Mouse (Mus musculus) cerebellum, adult 2 months (tissue): ENCODE data around the gene Flt4. TPM values are rescaled to one million over a fixed set of nuclear protein-coding genes. Genes with fewer than 3 reads are reported as not detected.

Source experiments
- DNase-seq, 2 experiments: peaks; one replicate each; pipeline ENCODE4 v3.0.0; 2021
- H3K27ac ChIP-seq: fragments of 200-500 bp; 2 replicates; pipeline ENCODE4 v1.5.1; 2012; ENCODE audit warnings: low read length, control low read depth, inconsistent platforms; ENCODE audit not compliant: insufficient read depth
- H3K27me3 ChIP-seq: fragments of 200-500 bp; 2 replicates; pipeline ENCODE4 v1.6.1; 2012; ENCODE audit warnings: inconsistent platforms, mild to moderate bottlenecking, low read length, moderate library complexity; ENCODE audit not compliant: control insufficient read depth, insufficient read depth
- H3K4me1 ChIP-seq: fragments of 200-500 bp; 2 replicates; pipeline ENCODE4 v1.6.1; 2011; ENCODE audit warnings: low read length; ENCODE audit not compliant: control insufficient read depth, insufficient read depth
- H3K4me3 ChIP-seq: fragments of 200-500 bp; replicated peaks from 2 replicates; pipeline ENCODE3; 2011; ENCODE audit warnings: mild to moderate bottlenecking, low read depth, low read length, control low read depth; ENCODE audit not compliant: insufficient read depth
- CTCF ChIP-seq: fragments of 200-500 bp; IDR thresholded peaks from 2 replicates; pipeline ENCODE4 v1.5.1; 2011; ENCODE audit warnings: low read depth, mild to moderate bottlenecking, control low read depth, low read length, moderate library complexity, borderline replicate concordance; ENCODE audit not compliant: insufficient read depth
- POLR2A ChIP-seq: fragments of 200-500 bp; IDR thresholded peaks from 2 replicates; pipeline ENCODE4 v1.6.1; 2011; ENCODE audit warnings: low read length, control low read depth, borderline replicate concordance; ENCODE audit not compliant: insufficient read depth
- WGBS: fragments of 180-500 bp; shearing (Covaris S2); methylation state at CpG from one replicate; pipeline ENCODE4 v1.1.7; 2018; 5-methylcytosine and 5-hydroxymethylcytosine counted together
- polyA plus RNA-seq: library from polyadenylated mRNA; depleted of rRNA; stranded (reverse); fragments of >200 nt; gene quantifications from 2 replicates; pipeline ENCODE4 v1.2.3, GENCODE M21; 2012; rRNA removed

The Flt4 gene
- polyA plus RNA-seq, 1 experiment, result 2.2 TPM

DNA sequence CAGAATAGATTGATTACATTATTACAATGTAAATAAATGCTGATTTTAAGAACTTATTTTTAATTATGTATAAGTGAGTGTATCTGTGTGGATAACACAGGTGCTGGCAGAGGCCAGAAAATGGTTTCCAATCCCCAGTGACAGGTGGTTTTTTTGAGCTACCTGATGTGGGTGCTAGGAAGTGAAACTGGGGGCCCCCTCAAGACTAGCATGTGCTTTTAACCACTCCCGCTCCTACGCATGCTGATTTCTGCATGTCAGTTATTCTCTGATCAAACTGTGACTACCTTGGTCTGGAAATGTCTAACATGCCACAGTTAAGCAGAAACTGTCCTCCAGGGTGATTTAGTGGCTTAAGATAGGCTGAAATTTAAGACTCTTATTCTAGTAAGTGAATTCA, 87.4 kb downstream of the Flt4 start:
- Histone ChIP-seq H3K4me1 (no peaks in the 10 kb centered on the region), H3K27me3 (no peaks in the 10 kb centered on the region), H3K4me3 (no peak overlapping the region), H3K27ac (no peak overlapping the region)
- WGBS, result 92% methylated on average over 2 of the region's 2 CpGs
- no peak for TF ChIP-seq CTCF
- no peak for TF ChIP-seq POLR2A
- DNase-seq, result no peak

DNA sequence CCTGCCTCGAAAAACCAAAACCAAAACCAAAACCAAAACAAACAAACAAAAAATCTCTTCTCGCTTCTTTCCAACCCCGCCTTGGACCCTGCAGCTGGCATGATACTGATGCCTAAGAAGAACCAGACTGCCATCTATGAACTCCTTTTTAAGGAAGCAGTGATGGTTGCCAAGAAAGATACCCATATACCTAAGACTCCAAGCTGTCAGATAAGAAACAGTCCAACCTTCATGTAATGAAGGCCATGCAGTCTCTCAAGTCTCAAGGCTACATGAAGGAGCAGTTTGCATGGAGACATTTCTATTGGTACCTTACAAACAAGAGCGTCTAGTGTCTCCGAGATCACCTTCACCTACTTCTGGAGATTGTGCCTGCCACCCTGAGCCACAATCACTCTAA, 88.7 kb downstream of the Flt4 start:
- Histone ChIP-seq H3K4me1 (no peaks in the 10 kb centered on the region), H3K27me3 (no peaks in the 10 kb centered on the region), H3K27ac (no peak overlapping the region), H3K4me3 (no peak overlapping the region)
- 85% methylated on average over 5 of the region's 5 CpGs for WGBS
- no peak for DNase-seq
- no peak for TF ChIP-seq CTCF
- TF ChIP-seq POLR2A, result no peak

DNA sequence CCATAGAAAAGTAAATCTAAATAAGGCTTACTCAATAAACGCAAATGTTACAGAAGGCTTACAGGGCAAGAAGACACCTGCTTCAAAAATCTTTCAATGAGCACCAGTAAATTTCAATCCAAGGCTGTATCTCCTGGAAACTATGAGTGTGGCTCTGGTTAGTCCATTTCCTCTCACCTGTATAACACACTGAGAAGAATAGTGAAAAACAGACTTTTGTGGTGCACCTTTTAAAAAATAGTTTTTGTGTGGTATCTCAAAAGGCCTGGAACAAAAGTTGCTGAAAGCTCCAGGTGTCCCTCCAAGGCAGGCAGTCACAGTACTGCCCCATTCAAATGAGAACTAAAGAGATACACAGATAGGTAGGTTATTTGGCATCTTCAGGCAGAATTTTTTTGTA, 90.0 kb downstream of the Flt4 start:
- Histone ChIP-seq H3K4me3 (no peak overlapping the region), H3K27me3 (no peaks in the 10 kb centered on the region), H3K27ac (no peak overlapping the region), H3K4me1 (no peaks in the 10 kb centered on the region)
- WGBS, result 93% methylated on average over 1 of the region's 1 CpGs
- TF ChIP-seq CTCF (no peak), POLR2A (no peak)
- no peak for DNase-seq

DNA sequence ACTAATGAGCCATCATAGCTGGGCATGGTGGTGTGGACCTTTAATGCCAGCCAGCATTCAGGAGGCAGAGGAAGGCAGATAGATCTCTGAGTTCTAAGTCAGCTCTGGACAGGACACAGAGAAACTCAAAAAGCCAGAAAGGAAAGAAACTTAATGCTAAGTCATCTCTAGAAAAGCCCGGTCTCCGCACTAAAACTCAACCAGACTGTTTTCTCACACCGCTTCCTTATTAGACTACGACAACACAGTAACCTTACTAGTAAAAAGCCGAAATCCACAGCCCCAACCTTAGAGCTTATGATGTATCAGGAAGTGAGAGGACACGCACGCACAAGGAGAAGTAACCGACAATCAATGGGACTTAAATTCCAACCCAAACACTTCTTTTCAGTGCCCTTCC, 93.0 kb downstream of the Flt4 start:
- TF ChIP-seq CTCF, result no peak
- no peak for TF ChIP-seq POLR2A
- Histone ChIP-seq H3K4me1 (no peaks in the 10 kb centered on the region), H3K27ac (no peak overlapping the region), H3K4me3 (no peak overlapping the region), H3K27me3 (no peaks in the 10 kb centered on the region)
- no peak for DNase-seq
- 97% methylated on average over 8 of the region's 8 CpGs for WGBS

Other genes starting within 250 kb of the Flt4 start
- gene Olfr1389, start 186.2 kb upstream of the Flt4 start, polyA plus RNA-seq, result not detected in 2 replicates
- 0.11 and 0.25 TPM in 2 replicates for gene Olfr1388, start 172.6 kb upstream of the Flt4 start, polyA plus RNA-seq
- not detected in 2 replicates for gene Olfr1387, start 153.9 kb upstream of the Flt4 start, polyA plus RNA-seq
- gene Olfr1386, start 144.2 kb upstream of the Flt4 start, polyA plus RNA-seq, result not detected in 2 replicates
- 0.03 TPM in 1 of 2 replicates, not detected in the other for gene Olfr1385, start 120.2 kb upstream of the Flt4 start, polyA plus RNA-seq
- not detected in 2 replicates for gene Olfr1384, start 102.5 kb upstream of the Flt4 start, polyA plus RNA-seq
- gene Olfr1383, start 89.6 kb upstream of the Flt4 start, polyA plus RNA-seq, result not detected in 2 replicates
- not detected in 2 replicates for gene Olfr1382, start 81.0 kb upstream of the Flt4 start, polyA plus RNA-seq
- not detected in 2 replicates for gene Olfr1381, start 65.8 kb upstream of the Flt4 start, polyA plus RNA-seq
- not detected in 2 replicates for gene Olfr1380, start 52.4 kb upstream of the Flt4 start, polyA plus RNA-seq
- gene Scgb3a1, start 54.3 kb downstream of the Flt4 start, polyA plus RNA-seq, result 0.40 TPM in 1 of 2 replicates, not detected in the other
- gene Cnot6, start 103.5 kb downstream of the Flt4 start, polyA plus RNA-seq, result 26.3 and 29.1 TPM in 2 replicates
- gene Gfpt2, start 184.9 kb downstream of the Flt4 start, polyA plus RNA-seq, result 2.8 and 3.1 TPM in 2 replicates
- 146 and 147 TPM in 2 replicates for gene Mapk9, start 237.5 kb downstream of the Flt4 start, polyA plus RNA-seq